Mouse (Mus musculus) CD8-positive naive resting alpha-beta T cell, adult 57 days (primary cell): ENCODE measurements around the gene Sgcg. TPM values are rescaled to one million over a fixed set of nuclear protein-coding genes. Genes with fewer than 3 reads are reported as not detected.

Source experiments
- total RNA-seq: library from RNA; stranded (reverse); gene quantifications from one replicate; pipeline ENCODE4 v1.2.4, GENCODE M21; 2023

The Sgcg gene
- total RNA-seq: not detected

DNA sequence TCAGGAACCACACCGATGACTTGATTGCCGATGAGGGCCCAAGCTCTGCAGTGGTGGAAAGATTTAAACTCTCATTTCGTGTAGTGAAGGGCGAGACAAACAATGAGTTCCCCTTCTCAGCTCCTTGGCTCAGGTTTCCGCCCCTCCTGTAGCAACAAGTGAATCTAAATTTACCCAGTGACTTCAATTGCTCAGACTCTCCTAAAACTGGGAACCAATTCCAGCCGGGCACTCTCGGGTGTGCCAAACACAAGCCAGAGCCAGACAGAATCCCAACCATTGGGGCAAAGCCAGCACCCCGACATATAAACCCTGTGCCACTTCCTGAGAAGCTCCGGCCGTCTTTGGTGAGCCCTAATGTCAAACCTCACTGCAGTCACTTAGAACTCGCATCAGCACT, at the start of gene Sgcg:
Gene Sgcg, minus strand, starts transcription at position 139 of the 400 bp plus-strand sequence.

Other genes with a start within 250 kb of the Sgcg start
- 2.6 TPM for gene Tnfrsf19, start 212.0 kb downstream of the Sgcg start, total RNA-seq
- 23.9 TPM for gene Sacs, start 120.0 kb downstream of the Sgcg start, total RNA-seq
- gene Arl11, start 51.3 kb upstream of the Sgcg start, total RNA-seq: 1.5 TPM
- 3.6 TPM for gene Ebpl, start 101.9 kb upstream of the Sgcg start, total RNA-seq
- 21.3 TPM for gene Kpna3, start 181.4 kb upstream of the Sgcg start, total RNA-seq